Mouse (Mus musculus): ENCODE measurements at regions not wholly inside any gene's neighbourhood (a gene's known extent, or its start where the extent isn't known, plus 50 kb on each side); places are given as distances from the start of the nearest gene placed in this dataset.

GRCm38 (mm10) chr3:41235610-41236009, 152.8 kb upstream of the Pgrmc2 start:
- TF ChIP-seq CTCF (IDR thresholded peaks at IDR 0.05; ENCODE audit: low read depth) (no peak), EP300 (IDR thresholded peaks at IDR 0.05; ENCODE audit: low read depth) (no peak)
